Comparison of ENCODE assay signal across 12 mouse cellular contexts in genomic region chr9:84262151-84262550, GRCm38 (mm10).
"Had no signal": no experiment of that assay in that cellular context is flagged by ENCODE, and none has a peak within 500 bp of the region (broad histone marks: within the 10 kb centered on the region; RNA-seq: fewer than 3 reads in every experiment).

No protein-coding gene starts in this region.

- DNase-seq: retina, postnatal 1 day; right cerebral cortex, postnatal 4 days; spleen, adult 18-20 months; thymus, adult 2 months; thymus, postnatal 25 days had no signal

- H3K9me3 ChIP-seq: hindbrain, embryonic 15.5 days; limb, embryonic 15.5 days; liver, embryonic 12.5 days; lung, embryonic 15.5 days; midbrain, embryonic 12.5 days; neural tube, embryonic 13.5 days had no signal

- H3K4me1 ChIP-seq: hindbrain, embryonic 15.5 days; liver, embryonic 12.5 days; midbrain, embryonic 12.5 days; neural tube, embryonic 13.5 days had no signal

- H3K9ac ChIP-seq: hindbrain, embryonic 15.5 days; limb, embryonic 15.5 days; liver, embryonic 12.5 days; lung, embryonic 15.5 days; midbrain, embryonic 12.5 days; neural tube, embryonic 13.5 days had no signal

- H3K36me3 ChIP-seq: hindbrain, embryonic 15.5 days; limb, embryonic 15.5 days; liver, embryonic 12.5 days; lung, embryonic 15.5 days; midbrain, embryonic 12.5 days; neural tube, embryonic 13.5 days had no signal

- H3K27ac ChIP-seq: hindbrain, embryonic 15.5 days; limb, embryonic 15.5 days; liver, embryonic 12.5 days; lung, embryonic 15.5 days; midbrain, embryonic 12.5 days; neural tube, embryonic 13.5 days had no signal

- ATAC-seq: liver, embryonic 12.5 days; midbrain, embryonic 16.5 days had no signal

- H3K4me3 ChIP-seq: hindbrain, embryonic 15.5 days; limb, embryonic 15.5 days; liver, embryonic 12.5 days; lung, embryonic 15.5 days; midbrain, embryonic 12.5 days; neural tube, embryonic 13.5 days had no signal

- H3K4me2 ChIP-seq: hindbrain, embryonic 15.5 days; limb, embryonic 15.5 days; liver, embryonic 12.5 days; lung, embryonic 15.5 days; midbrain, embryonic 12.5 days; neural tube, embryonic 13.5 days had no signal

- H3K27me3 ChIP-seq: hindbrain, embryonic 15.5 days; limb, embryonic 15.5 days; liver, embryonic 12.5 days; lung, embryonic 15.5 days; midbrain, embryonic 12.5 days; neural tube, embryonic 13.5 days had no signal
